Comparison of ENCODE assay signal across 8 mouse cellular contexts in the genomic region with DNA sequence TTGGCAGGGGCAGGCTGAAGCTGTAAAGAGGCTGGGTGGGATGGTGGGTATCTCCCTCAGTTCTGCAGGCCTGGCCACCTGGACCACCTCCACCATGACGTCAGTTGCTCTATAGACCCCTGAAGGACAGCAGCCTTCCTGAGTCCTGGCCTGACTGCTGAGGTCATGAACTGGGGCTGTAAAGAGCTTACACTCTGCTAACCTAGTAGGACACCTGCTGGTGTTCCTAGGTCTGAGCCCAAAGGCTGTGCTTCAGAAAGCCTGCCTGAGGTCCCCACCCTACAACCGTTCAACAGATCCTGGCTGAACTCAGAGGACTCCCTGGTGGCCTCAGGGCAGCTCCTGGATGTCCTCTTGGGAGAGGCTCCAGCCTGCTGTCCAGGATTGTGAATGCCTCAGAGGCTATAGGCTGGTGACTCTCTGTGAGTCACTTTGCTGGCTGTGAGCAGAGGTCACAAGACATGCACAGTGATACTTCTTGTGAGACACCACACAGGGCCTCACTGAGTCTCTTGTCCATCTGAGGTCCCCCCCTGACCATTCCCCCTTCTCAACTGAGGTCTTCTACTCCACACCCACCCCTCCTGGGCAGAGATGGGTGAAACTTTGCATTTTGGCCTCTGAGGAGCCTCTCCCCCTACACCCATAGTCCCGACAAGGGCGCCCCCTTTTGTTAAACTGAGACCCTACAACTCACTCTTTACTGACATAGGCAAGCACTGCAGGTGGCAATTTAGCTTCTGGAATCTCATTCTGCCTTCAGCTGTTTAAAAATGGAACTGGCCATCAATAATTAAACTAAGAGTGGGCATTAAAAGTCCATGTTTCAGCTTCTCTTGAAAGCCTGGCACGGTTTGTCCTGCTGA.
DNase-seq lines count a peak whose midpoint lies in the region; ATAC-seq and TF ChIP-seq lines count a peak whose summit lies in the region.

No protein-coding gene starts in this region.

- TF ChIP-seq POLR2A in brain, embryonic 14.5 days (IDR thresholded peaks at IDR 0.05; ENCODE audit: borderline replicate concordance, extremely low read depth, insufficient read depth, insufficient read length, poor library complexity, severe bottlenecking), result no peak

- DNase-seq in CD4-positive, CD25-positive, alpha-beta regulatory T cell, adult 2 months (ENCODE audit: low read depth, low spot score), result peak; percentile 28
- peak; percentile 24 for DNase-seq in layer of hippocampus, adult 11-12 months (ENCODE audit: low spot score)
- DNase-seq in layer of hippocampus, postnatal 25 days (ENCODE audit: extremely low spot score in 1 of 2, low spot score in 1 of 2), result no peak
- DNase-seq in brain, embryonic 14.5 days (ENCODE audit: low read depth), result no peak
- DNase-seq in naive thymus-derived CD4-positive, alpha-beta T cell, adult 2 months (ENCODE audit: low read depth), result peak; percentile 18
- DNase-seq in testis, postnatal 14 days (ENCODE audit: low spot score), result no peak
- no peak for DNase-seq in urinary bladder, adult 2 months (ENCODE audit: low spot score)

- TF ChIP-seq CTCF in brain, embryonic 14.5 days (IDR thresholded peaks at IDR 0.05; ENCODE audit: borderline replicate concordance, extremely low read depth, insufficient read depth, insufficient read length), result 0 out of 2 replicates have a peak, but pooled peaks have one; percentile 4

- ATAC-seq in CD4-positive, CD25-positive, alpha-beta regulatory T cell, adult 4 months, result no peak

Comparison
In these comparisons a context has a peak if more than half of its experiments do, and no peak if none do; other contexts are left out.
1. DNase-seq: peak in CD4-positive, CD25-positive, alpha-beta regulatory T cell, adult 2 months (single experiment), layer of hippocampus, adult 11-12 months (single experiment) and naive thymus-derived CD4-positive, alpha-beta T cell, adult 2 months (single experiment); none in layer of hippocampus, postnatal 25 days (0 of 2), brain, embryonic 14.5 days (single experiment), testis, postnatal 14 days (single experiment) and urinary bladder, adult 2 months (single experiment).